Mouse (Mus musculus): ENCODE measurements around the gene Prrg2.
"Not testable (repeated sequence)": the region's sequence is repeated elsewhere in the genome, so short reads cannot be mapped to it uniquely, and the experiment has no call there.

Prrg2 gene

GRCm38 (mm10) chr7:45062239-45062835 lies at the start of gene Prrg2, which contains the start of gene Nosip:
Prrg2 (minus strand) TSS chr7:45062677.
Nosip (plus strand) TSS chr7:45062429.
- peak; percentile 94 to 95 for DNase-seq (ENCODE audit: low spot score in 2 of 2)

GRCm38 (mm10) chr7:45111940-45112339 lies 49.5 kb upstream of the Prrg2 start:
- no peak for DNase-seq (ENCODE audit: low spot score in 2 of 2)

GRCm38 (mm10) chr7:45110089-45110488 lies 47.6 kb upstream of the Prrg2 start:
- not testable (repeated sequence) for DNase-seq (ENCODE audit: low spot score in 2 of 2)

GRCm38 (mm10) chr7:45107052-45107645 lies 44.7 kb upstream of the Prrg2 start:
- no peak for DNase-seq (ENCODE audit: low spot score in 2 of 2)

GRCm38 (mm10) chr7:45106441-45106840 lies 44.0 kb upstream of the Prrg2 start:
- DNase-seq (ENCODE audit: low spot score in 2 of 2) = no peak

- no peak for DNase-seq (ENCODE audit: low spot score in 2 of 2)
Measured at GRCm38 (mm10) chr7:45105491-45105890, 43.0 kb upstream of the Prrg2 start.

GRCm38 (mm10) chr7:45104941-45105340 lies 42.5 kb upstream of the Prrg2 start:
- DNase-seq (ENCODE audit: low spot score in 2 of 2) = no peak

GRCm38 (mm10) chr7:45103652-45104180 lies 41.2 kb upstream of the Prrg2 start, which contains the start of gene Fcgrt:
Fcgrt (minus strand) TSS chr7:45103851.
- DNase-seq (ENCODE audit: low spot score in 2 of 2) = peak; percentile 86 to 94

GRCm38 (mm10) chr7:45102940-45103585 lies 40.6 kb upstream of the Prrg2 start:
- no peak for DNase-seq (ENCODE audit: low spot score in 2 of 2)

GRCm38 (mm10) chr7:45102441-45102840 lies 40.0 kb upstream of the Prrg2 start:
- DNase-seq (ENCODE audit: low spot score in 2 of 2) = no peak

- DNase-seq (ENCODE audit: low spot score in 2 of 2) = no peak
Measured at GRCm38 (mm10) chr7:45100046-45100445, 37.6 kb upstream of the Prrg2 start.

GRCm38 (mm10) chr7:45098541-45099240 lies 36.2 kb upstream of the Prrg2 start:
- DNase-seq (ENCODE audit: low spot score in 2 of 2) = no peak

- no peak for DNase-seq (ENCODE audit: low spot score in 2 of 2)
Measured at GRCm38 (mm10) chr7:45097479-45097878, 35.0 kb upstream of the Prrg2 start.

- not testable (repeated sequence) for DNase-seq (ENCODE audit: low spot score in 2 of 2)
Measured at GRCm38 (mm10) chr7:45095965-45096364, 33.5 kb upstream of the Prrg2 start.

GRCm38 (mm10) chr7:45095367-45095766 lies 32.9 kb upstream of the Prrg2 start:
- DNase-seq (ENCODE audit: low spot score in 2 of 2) = no peak

GRCm38 (mm10) chr7:45094121-45094520 lies 31.6 kb upstream of the Prrg2 start:
- DNase-seq (ENCODE audit: low spot score in 2 of 2) = no peak

- DNase-seq (ENCODE audit: low spot score in 2 of 2) = no peak
Measured at GRCm38 (mm10) chr7:45093516-45093905, 31.0 kb upstream of the Prrg2 start.

GRCm38 (mm10) chr7:45092828-45093515 lies 30.5 kb upstream of the Prrg2 start:
- no peak for DNase-seq (ENCODE audit: low spot score in 2 of 2)

- DNase-seq (ENCODE audit: low spot score in 2 of 2) = peak; percentile 63 to 86
Measured at GRCm38 (mm10) chr7:45092048-45092447, 29.6 kb upstream of the Prrg2 start, which contains the start of gene Rcn3. Rcn3 (minus strand) TSS chr7:45092221.

- DNase-seq (ENCODE audit: low spot score in 2 of 2) = no peak
Measured at GRCm38 (mm10) chr7:45091001-45091990, 28.8 kb upstream of the Prrg2 start.

Data from urinary bladder, postnatal 36 days (tissue).